Mouse (Mus musculus): Measurements from ENCODE around the gene Zap70.
"Not testable (repeated sequence)": the region's sequence is repeated elsewhere in the genome, so short reads cannot be mapped to it uniquely, and the experiment has no call there.

The Zap70 gene

DNA sequence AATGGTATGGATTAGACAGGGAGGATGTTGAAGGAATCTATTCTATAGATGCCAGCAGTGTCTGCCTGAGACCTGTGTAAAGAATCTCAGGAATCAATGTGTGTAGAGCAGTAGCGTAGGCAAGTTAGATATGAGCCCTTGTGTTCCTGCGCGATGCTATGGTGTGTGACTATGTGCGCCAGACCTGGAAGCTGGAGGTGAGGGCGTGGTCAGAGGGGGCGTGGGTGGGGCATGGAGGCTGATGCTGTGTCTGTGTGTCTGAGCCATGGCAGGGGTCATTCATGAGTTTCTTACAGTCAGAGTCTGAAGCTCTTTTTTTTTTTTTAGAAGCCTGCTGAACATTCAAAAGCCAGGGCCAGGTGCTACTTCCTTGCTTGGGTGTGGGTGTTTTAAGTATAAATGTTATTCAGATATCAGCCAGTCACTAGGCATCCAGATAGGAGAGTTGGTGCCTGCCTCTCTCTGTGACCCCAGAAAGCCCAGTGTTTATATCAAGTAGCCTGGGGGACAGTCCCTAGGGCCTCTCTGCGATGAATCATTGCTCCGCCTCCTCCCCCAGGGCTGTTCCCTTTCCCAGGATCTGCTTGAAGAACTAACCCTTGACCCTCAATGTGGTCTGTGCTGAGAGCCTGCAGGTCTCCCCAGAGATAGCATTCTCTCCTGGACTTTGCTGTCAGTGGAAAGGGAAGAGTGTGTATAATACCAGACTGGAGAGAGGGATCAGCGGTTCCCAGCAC is 10.8 kb downstream of the Zap70 start:
- no peak for DNase-seq (ENCODE audit: low spot score in 2 of 2)

GRCm38 (mm10) chr1:36780793-36781192 is 19.2 kb downstream of the Zap70 start:
- no peak for DNase-seq (ENCODE audit: low spot score in 2 of 2)

DNA sequence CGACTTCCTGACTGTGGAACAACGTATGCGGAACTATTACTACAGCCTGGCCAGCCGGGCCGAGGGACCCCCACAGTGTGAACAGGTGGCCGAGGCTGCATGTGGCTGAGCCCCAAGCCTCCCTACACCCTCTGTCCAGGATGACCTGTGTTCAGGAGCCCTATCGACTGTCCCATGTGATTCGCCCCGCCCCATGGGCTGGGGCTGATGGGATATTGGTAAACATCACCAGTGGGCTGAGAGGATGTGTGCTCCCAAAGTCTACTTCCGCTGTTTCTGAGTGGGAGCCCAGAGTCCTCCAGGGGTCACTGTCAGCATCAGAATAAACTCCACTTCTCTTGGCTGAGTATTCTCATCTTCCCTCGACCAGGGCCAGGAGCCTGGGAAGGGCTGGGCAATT is 20.9 kb downstream of the Zap70 start:
- DNase-seq (ENCODE audit: low spot score in 2 of 2): no peak

DNA sequence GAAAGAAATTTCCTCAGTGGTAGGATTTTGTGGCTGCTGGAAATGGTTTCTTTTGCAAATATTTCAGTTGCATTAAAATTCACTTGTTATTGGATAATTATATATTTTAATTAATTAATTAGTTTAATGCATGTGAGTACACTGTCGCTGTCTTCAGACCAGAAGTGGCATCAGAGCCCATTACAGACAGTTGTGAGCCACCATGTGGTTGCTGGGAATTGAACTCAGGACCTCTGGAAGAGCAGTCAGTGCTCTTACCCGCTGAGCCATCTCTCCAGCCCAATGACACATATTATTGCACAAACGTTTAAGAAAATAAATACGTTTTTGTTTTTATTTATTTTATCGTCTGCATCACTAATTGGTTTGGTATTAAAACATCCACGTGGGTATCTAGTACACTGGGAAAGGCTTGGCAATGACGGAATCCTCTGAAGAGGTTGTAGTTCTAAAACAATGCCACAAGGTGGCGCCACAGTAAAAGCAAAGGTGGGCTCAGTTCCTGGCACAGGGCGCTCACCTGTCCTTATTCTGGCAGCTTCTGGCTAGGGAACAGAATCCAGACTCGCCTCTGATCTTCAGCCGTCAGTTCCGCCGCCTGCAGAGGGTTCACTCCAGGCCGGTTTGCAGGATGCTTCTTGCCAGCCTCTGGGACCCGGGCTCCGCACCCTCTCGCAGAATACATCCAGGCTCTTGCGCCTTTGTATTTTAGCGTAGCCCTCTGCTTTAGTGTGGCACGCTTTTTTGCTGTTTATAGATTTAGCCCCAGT is 23.0 kb downstream of the Zap70 start:
- peak; percentile 62 to 70 for DNase-seq (ENCODE audit: low spot score in 2 of 2)

DNA sequence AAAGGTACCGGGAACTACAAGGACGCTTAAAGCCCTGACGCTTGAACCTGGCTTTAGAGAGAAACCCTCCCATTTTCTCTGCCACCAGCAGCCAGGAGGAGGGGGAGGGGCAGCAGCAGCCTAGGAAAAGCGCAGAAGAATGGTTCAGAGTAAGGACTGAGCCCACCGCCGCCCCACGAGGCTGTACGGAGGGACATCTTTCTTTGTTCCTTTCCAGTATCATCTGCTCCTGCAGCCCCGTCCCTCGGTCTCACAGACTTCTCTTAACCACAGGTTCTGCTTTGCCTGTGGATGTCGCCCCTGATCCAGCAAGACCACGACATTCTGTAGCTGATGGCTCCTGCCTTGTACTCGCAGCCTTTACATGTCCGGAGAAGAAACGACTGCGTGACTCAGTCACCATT is 23.6 kb downstream of the Zap70 start:
- DNase-seq (ENCODE audit: low spot score in 2 of 2): no peak

DNA sequence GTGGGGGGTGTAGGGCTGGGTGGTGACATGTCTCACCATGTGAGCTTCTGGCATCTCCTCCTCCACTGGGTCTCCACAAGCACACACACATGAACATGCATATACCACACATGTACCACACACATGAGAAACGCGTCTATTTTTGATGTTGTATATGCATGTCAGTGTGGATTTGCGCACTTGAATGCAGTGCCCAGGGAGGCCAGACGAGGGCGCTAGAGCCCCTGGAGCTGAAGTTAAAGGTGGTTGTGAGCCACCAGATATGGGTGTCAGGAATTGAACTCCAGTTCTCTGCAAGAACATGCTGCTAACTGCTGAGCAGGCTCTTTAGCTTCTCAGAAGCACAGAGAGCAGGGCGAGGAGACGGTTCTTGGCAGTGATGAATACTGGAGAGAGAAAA is 24.8 kb downstream of the Zap70 start:
- no peak for DNase-seq (ENCODE audit: low spot score in 2 of 2)

GRCm38 (mm10) chr1:36789416-36789815 is 27.8 kb downstream of the Zap70 start:
- no peak for DNase-seq (ENCODE audit: low spot score in 2 of 2)

DNA sequence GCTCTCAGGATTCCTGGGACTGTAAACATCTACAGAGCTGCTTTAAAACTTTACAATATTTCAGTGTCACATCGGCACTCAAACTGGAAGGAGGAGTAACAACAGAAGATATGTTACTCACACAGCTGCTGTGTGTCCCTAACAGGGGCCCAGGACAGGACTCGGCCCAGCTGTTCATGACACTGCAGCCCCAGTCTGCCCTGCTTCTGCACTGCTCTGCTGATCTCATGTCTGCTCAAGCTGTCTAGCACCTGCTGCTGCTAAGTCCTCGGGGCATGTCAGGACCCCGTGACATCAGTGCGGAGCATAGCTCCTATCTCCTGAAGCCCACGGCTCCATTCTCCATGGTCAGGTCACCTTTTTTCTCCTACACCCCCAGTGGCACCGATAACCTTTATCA is 35.1 kb downstream of the Zap70 start:
- no peak for DNase-seq (ENCODE audit: low spot score in 2 of 2)

DNA sequence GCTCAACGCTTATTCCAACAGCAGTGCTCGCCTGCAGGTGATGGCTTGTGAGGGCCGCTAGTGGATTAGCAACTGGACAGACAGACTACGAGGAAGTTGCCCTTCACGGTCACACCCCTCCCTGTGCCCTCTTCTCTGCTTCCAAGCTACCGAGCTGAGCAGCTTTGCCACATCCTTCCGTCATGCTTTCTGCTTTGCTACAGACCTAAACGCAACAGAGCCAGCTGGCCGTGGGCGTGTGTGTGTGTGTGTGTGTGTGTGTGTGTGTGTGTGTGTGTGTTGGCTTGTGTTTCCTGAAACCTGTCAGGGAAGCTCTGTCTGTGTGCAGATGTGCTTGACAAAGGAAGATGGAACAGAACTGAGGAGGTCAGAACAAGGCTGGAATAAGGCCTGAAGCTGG is 35.9 kb downstream of the Zap70 start:
- DNase-seq (ENCODE audit: low spot score in 2 of 2): no peak

DNA sequence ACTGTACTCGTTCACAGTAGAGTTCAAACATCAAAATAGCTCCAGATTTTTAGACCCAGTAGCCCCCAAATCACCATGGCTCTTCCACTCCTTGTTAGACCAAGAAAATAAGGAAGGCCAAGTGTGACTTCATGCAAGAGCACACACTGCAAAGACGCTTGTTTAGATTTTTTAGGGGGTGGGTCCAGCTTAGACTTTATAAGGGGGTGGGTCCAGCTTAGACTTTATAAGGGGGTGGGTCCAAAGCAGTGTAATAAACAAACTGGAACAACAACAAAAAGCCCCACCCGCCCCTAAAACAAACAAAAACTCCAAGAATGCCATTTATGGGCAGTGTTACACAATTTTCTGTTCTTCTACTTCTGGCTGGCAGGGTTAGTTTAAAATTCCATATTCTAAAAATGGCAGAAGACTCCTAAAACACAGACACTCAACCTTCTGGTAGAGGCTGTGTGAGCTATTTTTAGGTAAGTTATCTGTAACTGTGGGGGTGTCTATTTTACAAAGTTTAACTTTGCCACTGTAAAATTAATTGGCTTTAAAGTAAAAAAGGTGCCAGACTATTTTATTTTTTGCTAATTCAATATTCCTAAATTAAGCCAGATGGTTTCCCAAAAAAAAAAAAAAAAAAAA is 38.9 kb downstream of the Zap70 start:
- no peak for DNase-seq (ENCODE audit: low spot score in 2 of 2)

DNA sequence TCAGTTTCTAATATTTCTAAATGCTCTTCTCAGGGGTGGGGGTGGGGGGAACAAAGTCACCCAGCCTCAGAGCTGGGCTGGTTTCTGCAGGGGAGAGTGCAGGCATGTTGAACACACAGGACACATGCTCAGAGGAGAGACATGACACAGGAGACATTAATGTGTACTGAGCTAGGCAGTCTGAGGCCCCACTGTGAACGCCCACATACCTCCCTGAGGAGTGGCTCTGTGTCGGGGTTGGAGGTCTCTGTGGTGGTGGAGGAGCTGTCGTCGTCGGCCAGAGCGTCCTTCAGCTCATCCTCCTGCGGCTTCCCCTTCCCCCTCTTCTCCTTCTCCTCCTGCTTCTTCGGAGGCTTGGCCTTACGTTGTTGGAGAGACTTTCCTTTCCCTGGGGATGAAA is 42.7 kb downstream of the Zap70 start:
- no peak for DNase-seq (ENCODE audit: low spot score in 2 of 2)

DNA sequence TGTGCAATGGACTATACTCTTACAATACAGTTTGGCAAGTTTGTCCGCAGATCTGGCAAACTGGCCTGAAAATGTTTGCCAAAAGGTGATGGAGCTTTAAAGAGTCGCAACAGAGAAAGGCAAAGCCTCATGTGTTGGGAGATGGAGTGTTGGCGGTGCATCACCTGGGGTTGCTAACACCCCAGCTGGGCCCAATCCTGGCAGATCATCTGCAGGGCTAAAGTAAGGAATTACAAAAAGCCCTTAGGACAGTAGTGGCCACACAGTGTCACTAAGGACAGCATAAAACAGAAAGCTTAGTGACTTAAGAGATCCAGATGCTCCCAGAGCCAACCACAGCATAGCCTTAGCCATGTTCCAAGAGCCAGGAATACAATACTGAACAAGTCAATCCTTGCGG is 43.2 kb downstream of the Zap70 start:
- no peak for DNase-seq (ENCODE audit: low spot score in 2 of 2)

DNA sequence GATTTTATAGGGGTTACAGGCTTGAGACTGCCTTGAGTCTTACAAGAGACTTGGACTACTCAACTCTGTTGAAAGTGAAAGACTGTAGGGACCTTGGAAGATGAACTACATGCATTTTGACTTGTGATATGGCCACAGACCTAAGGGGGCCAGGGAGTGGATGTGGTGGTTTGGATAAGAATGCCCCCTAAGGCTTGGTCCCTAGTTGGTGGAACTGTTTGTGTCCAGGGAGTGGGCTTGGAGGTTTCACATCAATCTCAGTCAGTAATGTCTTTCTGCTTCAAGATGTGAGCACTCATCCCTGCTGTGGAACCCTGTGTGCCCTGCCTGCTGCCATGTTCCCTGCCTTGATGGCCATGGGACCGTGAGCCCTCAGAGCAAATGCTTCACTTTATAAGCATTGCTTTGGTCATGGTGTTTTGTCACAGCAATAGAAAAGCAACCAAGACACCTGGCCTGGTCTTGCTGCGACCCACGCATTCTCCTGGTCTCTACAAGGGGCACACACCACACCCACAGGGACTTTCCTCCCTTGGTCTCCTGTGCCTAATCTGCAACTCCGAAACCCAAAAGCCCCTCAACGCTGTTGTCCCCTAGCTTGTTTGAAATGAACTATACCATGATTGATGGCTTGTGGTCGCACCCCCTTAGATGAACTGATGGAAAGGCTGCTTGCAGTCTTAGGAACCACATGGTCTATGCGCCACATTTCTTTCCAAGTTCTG is 44.7 kb downstream of the Zap70 start:
- no peak for DNase-seq (ENCODE audit: low spot score in 2 of 2)

DNA sequence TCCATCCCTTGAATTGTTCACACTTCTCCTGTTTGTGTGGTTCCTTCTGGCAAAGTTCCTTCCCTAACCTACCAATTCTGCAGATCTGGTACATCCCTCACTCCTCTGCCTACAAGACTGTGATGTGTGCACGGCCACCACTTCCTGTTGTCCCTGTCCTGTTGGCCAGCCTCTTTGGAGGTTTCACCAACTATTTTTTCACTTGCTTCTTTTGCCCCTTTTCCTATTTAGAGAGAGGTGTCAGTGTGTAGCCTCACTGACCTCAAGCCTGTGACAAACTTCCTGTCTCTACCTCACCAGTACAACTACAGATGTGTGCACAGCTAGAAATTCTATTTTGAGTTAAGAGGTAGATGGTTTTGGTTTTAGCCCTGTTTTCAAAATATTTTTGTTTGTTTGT is 45.5 kb downstream of the Zap70 start:
- no peak for DNase-seq (ENCODE audit: low spot score in 2 of 2)

GRCm38 (mm10) chr1:36807782-36808565 is 46.4 kb downstream of the Zap70 start:
- DNase-seq (ENCODE audit: low spot score in 2 of 2): no peak

GRCm38 (mm10) chr1:36811806-36812205 is 50.2 kb downstream of the Zap70 start:
- no peak for DNase-seq (ENCODE audit: low spot score in 2 of 2)

DNA sequence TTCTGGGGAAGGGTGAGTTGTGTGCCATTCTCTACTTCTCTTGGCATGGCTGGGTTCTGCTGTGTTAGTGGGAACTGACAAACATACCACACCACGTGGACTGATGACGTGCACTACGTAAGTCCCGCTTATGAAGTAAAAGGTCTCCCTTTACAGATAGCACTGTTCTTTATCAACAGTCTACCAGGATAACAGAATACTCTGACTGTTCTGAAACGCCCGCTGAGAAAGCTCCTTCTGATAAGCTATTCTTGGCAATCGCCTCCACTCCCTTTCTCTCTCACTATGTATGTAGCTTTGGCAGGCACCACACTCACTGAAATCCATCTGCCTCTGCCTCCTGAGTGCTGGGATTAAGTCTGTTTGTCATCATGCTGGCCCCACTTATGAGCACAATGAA is 51.8 kb downstream of the Zap70 start:
- DNase-seq (ENCODE audit: low spot score in 2 of 2): no peak

DNA sequence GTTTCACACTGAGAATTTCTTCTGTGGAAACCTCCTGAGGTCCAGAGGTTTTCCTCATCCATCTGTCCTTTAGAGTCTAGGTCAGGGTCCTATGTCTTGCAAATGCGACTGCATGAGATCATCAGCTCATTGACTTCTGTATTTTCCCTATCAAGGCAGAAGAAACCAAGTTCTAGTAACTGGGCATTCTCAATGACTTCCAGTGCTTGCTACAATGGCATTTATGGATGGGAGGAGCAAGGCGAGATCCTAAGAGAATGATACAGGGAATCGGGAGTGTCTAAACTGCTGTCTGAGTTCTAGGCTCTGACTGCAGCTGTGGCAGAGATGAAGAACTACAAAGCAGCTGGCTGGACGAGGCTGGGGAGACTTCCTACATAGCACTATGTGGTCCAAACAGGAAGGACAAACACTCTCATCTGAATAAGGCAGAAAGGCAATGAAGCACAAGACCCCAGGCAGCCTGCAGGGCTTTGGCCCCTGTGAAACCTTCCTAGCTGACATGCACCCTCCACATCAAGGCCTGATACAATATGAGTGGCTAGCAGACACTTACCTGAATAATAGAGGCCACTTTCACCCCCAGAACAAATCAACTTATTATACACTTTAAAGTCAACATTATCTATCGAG is 52.8 kb downstream of the Zap70 start:
- no peak for DNase-seq (ENCODE audit: low spot score in 2 of 2)

GRCm38 (mm10) chr1:36815166-36815565 is 53.6 kb downstream of the Zap70 start:
- DNase-seq (ENCODE audit: low spot score in 2 of 2): peak in 1 of 2 experiments; percentile 12

DNA sequence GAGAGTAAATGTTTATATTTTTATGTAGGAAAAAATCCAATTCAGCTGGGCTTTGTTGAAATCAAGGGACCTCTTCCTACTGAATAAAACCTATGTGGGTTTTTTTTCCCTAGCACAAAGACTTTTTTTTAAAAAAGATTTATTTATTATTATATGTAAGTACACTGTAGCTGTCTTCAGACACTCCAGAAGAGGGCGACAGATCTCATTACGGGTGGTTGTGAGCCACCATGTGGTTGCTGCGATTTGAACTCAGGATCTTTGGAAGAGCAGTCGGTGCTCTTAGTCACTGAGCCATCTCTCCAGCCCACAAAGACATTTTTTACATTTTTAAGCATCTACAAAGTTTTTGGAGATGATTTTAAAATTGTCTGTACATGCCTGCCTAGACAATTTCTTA is 60.3 kb downstream of the Zap70 start:
- not testable (repeated sequence) for DNase-seq (ENCODE audit: low spot score in 2 of 2)

GRCm38 (mm10) chr1:36824356-36824755 is 62.8 kb downstream of the Zap70 start:
- DNase-seq (ENCODE audit: low spot score in 2 of 2): no peak

All from heart, adult 9 months (tissue).